Mouse (Mus musculus): Measurements from ENCODE around the gene Catsper4. TPM values are rescaled to one million over a fixed set of nuclear protein-coding genes. Genes with fewer than 3 reads are reported as not detected.

The Catsper4 gene
- polyA plus RNA-seq, 1 experiment from 2014 or later, result not detected

DNA sequence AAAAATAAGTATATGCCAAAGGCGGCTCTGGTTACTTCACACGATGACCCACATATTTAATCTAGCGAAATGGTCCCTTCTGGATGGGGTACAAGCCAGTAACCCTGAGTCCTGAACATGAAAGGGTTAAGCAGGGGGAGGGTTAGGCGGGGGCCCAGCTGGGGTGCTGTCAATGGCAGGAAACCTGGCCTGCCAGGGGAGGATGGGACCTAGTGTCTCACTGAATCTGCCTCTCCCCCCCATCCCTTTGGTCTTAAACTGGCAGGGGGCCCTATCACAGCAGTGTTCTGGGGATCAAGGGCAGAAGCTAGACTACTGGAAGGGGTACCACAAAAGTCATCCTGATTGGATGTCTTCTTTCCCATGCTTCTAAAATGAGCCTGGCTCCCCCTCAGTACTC lies 28.7 kb upstream of the Catsper4 start:
- peaks cover 56% of the 10 kb centered on the region for H3K27me3 ChIP-seq (replicated peaks; ENCODE audit: low read depth, poor library complexity, severe bottlenecking)
- H3K36me3 ChIP-seq (replicated peaks), result no peaks in the 10 kb centered on the region
- WGBS, result 18% methylated on average over 4 of the region's 4 CpGs
- peak; percentile 51 for DNase-seq (ENCODE audit: low spot score)
- H3K27ac ChIP-seq (replicated peaks), result peak overlapping the region; percentile 78
- no peaks in the 10 kb centered on the region for H3K9me3 ChIP-seq
- H3K4me1 ChIP-seq, result peaks cover 78% of the 10 kb centered on the region
- peak overlapping the region; percentile 21; the same call in 1 of the 2 replicates for H3K4me3 ChIP-seq

DNA sequence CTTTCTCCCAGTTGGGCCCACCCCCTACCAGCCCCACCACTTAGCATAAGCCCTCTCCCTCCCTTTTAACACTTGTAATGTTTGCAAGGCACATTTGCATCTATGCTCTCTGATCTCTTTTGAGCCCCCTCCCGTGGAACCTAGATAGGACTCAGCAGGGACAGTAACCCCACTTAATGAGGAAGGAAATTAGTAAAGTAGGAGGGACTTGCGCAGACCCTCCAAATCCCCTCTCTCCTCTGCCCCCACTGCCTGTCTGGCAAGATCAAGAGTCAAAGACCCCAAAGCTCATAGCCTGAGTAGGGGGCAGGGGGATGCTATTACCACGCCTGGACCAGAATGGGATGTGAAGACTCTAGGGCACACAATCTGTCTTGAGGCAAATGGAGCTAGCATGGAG lies 27.7 kb upstream of the Catsper4 start:
- 16% methylated on average over 3 of the region's 3 CpGs for whole genome bisulfite sequencing
- H3K9me3 ChIP-seq, result no peaks in the 10 kb centered on the region
- H3K4me1 ChIP-seq, result peaks cover 88% of the 10 kb centered on the region
- peaks cover 66% of the 10 kb centered on the region for H3K27me3 ChIP-seq (replicated peaks; ENCODE audit: low read depth, poor library complexity, severe bottlenecking)
- no peaks in the 10 kb centered on the region for H3K36me3 ChIP-seq (replicated peaks)
- H3K4me3 ChIP-seq, result 0 out of 2 replicates have a peak overlapping the region, but pooled peaks have one; percentile 25
- H3K27ac ChIP-seq (replicated peaks), result peak overlapping the region; percentile 55
- DNase-seq (ENCODE audit: low spot score), result no peak

GRCm38 (mm10) chr4:134253722-134254324 lies 26.6 kb upstream of the Catsper4 start, which contains the start of gene Grrp1:
Gene Grrp1 (minus strand): TSS chr4:134254106.
- Histone ChIP-seq H3K27me3 (replicated peaks; ENCODE audit: low read depth, poor library complexity, severe bottlenecking) (peaks cover 77% of the 10 kb centered on the region), H3K4me3 (peak within 1 kb of the TSS; percentile 63), H3K27ac (replicated peaks) (peak within 1 kb of the TSS; percentile 83), H3K36me3 (replicated peaks) (no peaks in the 10 kb centered on the region), H3K4me1 (peaks cover 98% of the 10 kb centered on the region), H3K9me3 (no peaks in the 10 kb centered on the region)
- WGBS, result under 1% methylated on average over 13 of the region's 13 CpGs
- DNase-seq (ENCODE audit: low spot score), result peak; percentile 68

DNA sequence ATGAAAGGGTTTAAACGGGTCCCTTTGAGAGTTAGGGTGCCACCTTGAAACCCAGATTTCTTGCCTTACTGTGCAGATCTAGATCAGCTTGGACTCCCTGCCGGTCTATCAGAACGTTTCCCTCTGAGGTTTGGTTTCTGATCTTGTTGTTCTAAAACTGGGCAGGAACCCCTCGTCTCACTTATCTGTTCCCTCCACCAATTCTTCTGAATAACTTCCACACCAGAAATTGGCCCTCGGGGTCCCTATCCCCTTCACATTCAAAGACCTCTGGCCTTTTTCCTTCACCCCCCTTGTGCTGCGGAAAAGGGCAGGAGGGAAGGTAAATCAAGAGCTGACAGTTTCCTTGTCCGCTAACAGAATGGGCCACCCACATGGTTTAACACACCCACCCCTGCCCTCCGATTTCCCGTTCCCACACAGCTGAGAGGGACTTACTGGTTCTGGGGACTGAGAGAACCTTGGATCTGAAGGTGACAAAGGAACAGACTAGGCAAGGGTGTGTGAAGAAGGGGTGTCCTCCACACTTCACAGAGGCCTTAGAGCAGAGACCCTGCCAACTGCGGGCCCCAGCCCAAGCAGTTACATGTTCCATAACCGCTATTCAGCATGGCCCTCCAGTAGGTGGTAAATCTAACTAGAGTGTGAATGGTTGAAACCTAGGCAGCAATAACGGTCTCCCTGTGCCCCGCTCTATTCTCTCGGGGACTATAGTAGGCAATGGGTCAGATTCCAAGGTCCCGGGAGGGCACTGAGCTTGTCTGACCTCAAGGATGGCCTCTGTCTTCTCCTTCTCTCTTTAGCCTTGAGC lies 25.9 kb upstream of the Catsper4 start:
- H3K36me3 ChIP-seq (replicated peaks), result no peaks in the 10 kb centered on the region
- peaks cover 96% of the 10 kb centered on the region for H3K4me1 ChIP-seq
- H3K9me3 ChIP-seq, result no peaks in the 10 kb centered on the region
- H3K4me3 ChIP-seq, result peak overlapping the region; percentile 63
- H3K27ac ChIP-seq (replicated peaks), result peak overlapping the region; percentile 83
- WGBS, result 4% methylated on average over 15 of the region's 15 CpGs
- DNase-seq (ENCODE audit: low spot score), result no peak
- peaks cover 84% of the 10 kb centered on the region for H3K27me3 ChIP-seq (replicated peaks; ENCODE audit: low read depth, poor library complexity, severe bottlenecking)

GRCm38 (mm10) chr4:134252131-134252910 lies 25.1 kb upstream of the Catsper4 start:
- no peaks in the 10 kb centered on the region for H3K9me3 ChIP-seq
- DNase-seq (ENCODE audit: low spot score), result peak; percentile 55
- peak overlapping the region; percentile 63 for H3K4me3 ChIP-seq
- H3K27me3 ChIP-seq (replicated peaks; ENCODE audit: low read depth, poor library complexity, severe bottlenecking), result peaks cover 92% of the 10 kb centered on the region
- 3% methylated on average over 22 of the region's 22 CpGs for WGBS
- peak overlapping the region; percentile 83 for H3K27ac ChIP-seq (replicated peaks)
- no peaks in the 10 kb centered on the region for H3K36me3 ChIP-seq (replicated peaks)
- H3K4me1 ChIP-seq, result peaks cover 93% of the 10 kb centered on the region

DNA sequence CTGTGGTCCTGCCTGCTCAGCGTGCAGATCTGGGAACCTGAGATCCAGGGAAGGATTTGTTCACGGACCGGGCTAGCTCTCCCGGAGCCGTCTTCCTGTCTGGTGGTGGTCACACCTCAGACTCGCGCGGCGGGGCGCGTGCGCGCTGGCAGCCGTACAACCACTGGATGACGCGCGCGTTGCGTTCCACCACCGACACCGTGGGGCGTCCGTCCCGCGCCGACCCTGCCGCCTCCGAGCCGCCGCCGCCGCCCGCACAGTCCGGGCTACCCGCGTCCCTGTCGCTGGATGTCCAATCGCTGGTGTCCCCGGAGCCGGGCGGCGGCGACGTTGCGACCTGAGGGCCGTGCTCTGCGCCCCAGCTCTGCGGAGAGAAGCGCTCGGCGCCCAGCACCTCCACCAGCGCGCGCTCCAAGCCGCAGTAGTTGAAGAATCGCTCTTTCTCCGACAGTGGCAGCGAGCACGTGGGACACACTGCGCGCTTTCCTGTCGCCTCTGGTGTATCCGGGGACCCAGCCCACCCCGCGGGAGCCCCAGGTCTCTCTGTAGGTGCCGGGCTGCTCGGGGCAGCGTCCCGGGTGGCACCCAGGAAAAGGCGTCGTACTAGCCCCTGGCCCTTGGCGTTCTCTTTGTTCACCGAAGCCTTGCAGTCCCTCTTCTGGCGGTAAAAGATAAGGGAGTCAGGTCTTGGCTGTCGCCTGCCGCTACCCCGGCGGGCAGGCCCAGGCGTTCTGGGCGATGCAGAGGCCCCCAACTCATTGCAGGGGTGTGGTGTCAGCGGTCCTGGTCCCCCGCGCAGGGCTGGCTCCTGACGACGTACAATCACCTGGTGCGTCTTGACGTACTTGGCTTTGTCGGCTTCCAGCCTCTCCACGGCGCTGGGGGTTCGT lies 24.3 kb upstream of the Catsper4 start:
- WGBS, result under 1% methylated on average over 91 of the region's 91 CpGs
- Histone ChIP-seq H3K4me1 (peaks cover 85% of the 10 kb centered on the region), H3K27me3 (replicated peaks; ENCODE audit: low read depth, poor library complexity, severe bottlenecking) (peaks cover 100% of the 10 kb centered on the region), H3K36me3 (replicated peaks) (no peaks in the 10 kb centered on the region), H3K4me3 (peak overlapping the region; percentile 63), H3K27ac (replicated peaks) (peak overlapping the region; percentile 83), H3K9me3 (no peaks in the 10 kb centered on the region)
- peak; percentile 76 for DNase-seq (ENCODE audit: low spot score)

- Histone ChIP-seq H3K4me1 (peaks cover 84% of the 10 kb centered on the region), H3K27me3 (replicated peaks; ENCODE audit: low read depth, poor library complexity, severe bottlenecking) (peaks cover 99% of the 10 kb centered on the region), H3K4me3 (peak overlapping the region; percentile 63), H3K9me3 (no peaks in the 10 kb centered on the region), H3K36me3 (replicated peaks) (no peaks in the 10 kb centered on the region), H3K27ac (replicated peaks) (peak overlapping the region; percentile 83)
- DNase-seq (ENCODE audit: low spot score), result no peak
- WGBS, result 7% methylated on average over 10 of the region's 10 CpGs
Observed at GRCm38 (mm10) chr4:134250930-134251240, 23.7 kb upstream of the Catsper4 start.

DNA sequence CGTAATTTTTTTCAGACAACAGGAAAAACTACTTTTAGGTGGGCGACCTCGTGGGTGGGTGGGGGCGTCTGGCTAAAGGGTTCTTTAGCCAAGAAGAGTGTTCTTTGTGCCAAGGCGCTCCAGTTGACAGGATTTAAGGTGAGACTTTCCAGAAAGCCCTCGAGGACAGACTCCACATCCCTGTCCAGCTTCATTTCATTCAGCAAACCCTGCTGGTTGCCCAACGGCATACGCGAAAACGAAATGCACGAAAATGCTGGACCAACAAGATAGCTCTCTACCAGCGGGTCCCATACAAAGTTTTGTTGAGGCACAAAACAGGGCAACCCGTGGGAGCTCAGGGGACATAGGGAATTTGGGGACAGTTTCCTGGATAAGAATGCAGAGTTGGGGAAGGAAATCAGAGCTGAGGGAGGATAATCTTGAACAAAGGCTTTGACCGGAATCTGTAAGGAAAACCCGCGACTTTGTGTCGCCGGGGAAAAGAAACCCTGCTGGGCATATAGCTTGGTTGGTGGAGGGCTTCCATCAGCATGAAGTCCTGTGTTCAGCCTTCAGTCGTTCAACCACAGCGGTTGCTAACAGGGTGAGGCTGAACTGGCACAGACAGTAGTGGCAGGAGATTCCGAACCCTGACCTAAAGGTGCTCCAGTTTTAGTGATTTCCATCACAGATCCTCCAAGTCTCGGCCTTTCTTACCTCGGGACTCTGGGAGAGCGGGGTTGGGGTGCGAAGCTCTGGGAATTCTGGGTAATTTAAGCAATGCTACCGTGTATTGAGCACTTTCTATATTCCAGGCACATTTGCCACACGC lies 23.1 kb upstream of the Catsper4 start:
- no peaks in the 10 kb centered on the region for H3K9me3 ChIP-seq
- H3K4me3 ChIP-seq, result peak overlapping the region; percentile 63
- H3K4me1 ChIP-seq, result peaks cover 82% of the 10 kb centered on the region
- DNase-seq (ENCODE audit: low spot score), result peak; percentile 45
- 5% methylated on average over 27 of the region's 27 CpGs for WGBS
- peak overlapping the region; percentile 65 for H3K27ac ChIP-seq (replicated peaks)
- H3K27me3 ChIP-seq (replicated peaks; ENCODE audit: low read depth, poor library complexity, severe bottlenecking), result peaks cover 93% of the 10 kb centered on the region
- H3K36me3 ChIP-seq (replicated peaks), result no peaks in the 10 kb centered on the region

GRCm38 (mm10) chr4:134249651-134250050 lies 22.5 kb upstream of the Catsper4 start:
- Histone ChIP-seq H3K4me3 (peak overlapping the region; percentile 63), H3K4me1 (peaks cover 82% of the 10 kb centered on the region), H3K27me3 (replicated peaks; ENCODE audit: low read depth, poor library complexity, severe bottlenecking) (peaks cover 86% of the 10 kb centered on the region), H3K9me3 (no peaks in the 10 kb centered on the region), H3K36me3 (replicated peaks) (no peaks in the 10 kb centered on the region), H3K27ac (replicated peaks) (peak overlapping the region; percentile 65)
- peak; percentile 89 for DNase-seq (ENCODE audit: low spot score)
- WGBS, result under 1% methylated on average over 30 of the region's 30 CpGs

GRCm38 (mm10) chr4:134246719-134247258 lies 19.6 kb upstream of the Catsper4 start, which contains the start of gene Gm30191:
Gene Gm30191 (plus strand): TSS chr4:134246935.
- H3K27me3 ChIP-seq (replicated peaks; ENCODE audit: low read depth, poor library complexity, severe bottlenecking), result peaks cover 58% of the 10 kb centered on the region
- H3K4me3 ChIP-seq, result peak within 1 kb of the TSS; percentile 76
- no peak for DNase-seq (ENCODE audit: low spot score)
- H3K36me3 ChIP-seq (replicated peaks), result peaks cover 15% of the 10 kb centered on the region
- no peaks in the 10 kb centered on the region for H3K9me3 ChIP-seq
- peak within 1 kb of the TSS; percentile 79 for H3K27ac ChIP-seq (replicated peaks)
- WGBS, result 77% methylated on average over 7 of the region's 7 CpGs
- peaks cover 66% of the 10 kb centered on the region for H3K4me1 ChIP-seq

GRCm38 (mm10) chr4:134246256-134246655 lies 19.1 kb upstream of the Catsper4 start:
- Histone ChIP-seq H3K4me1 (peaks cover 61% of the 10 kb centered on the region), H3K4me3 (peak overlapping the region; percentile 76; the same call in 1 of the 2 replicates), H3K27me3 (replicated peaks; ENCODE audit: low read depth, poor library complexity, severe bottlenecking) (peaks cover 52% of the 10 kb centered on the region), H3K36me3 (replicated peaks) (peaks cover 15% of the 10 kb centered on the region), H3K9me3 (no peaks in the 10 kb centered on the region), H3K27ac (replicated peaks) (peak overlapping the region; percentile 79; the same call in 1 of the 2 replicates)
- 39% methylated on average over 4 of the region's 4 CpGs for WGBS
- DNase-seq (ENCODE audit: low spot score), result no peak
